Mouse (Mus musculus): Measurements from ENCODE around the gene Ugt1a7c. TPM values are rescaled to one million over a fixed set of nuclear protein-coding genes. Genes with fewer than 3 reads are reported as not detected.

Gene Ugt1a7c
- polyA plus RNA-seq, 1 experiment: 8.3 TPM

GRCm38 (mm10) chr1:88261706-88262105 is 166.8 kb downstream of the Ugt1a7c start:
- DNase-seq (ENCODE audit: low read depth): no peak

GRCm38 (mm10) chr1:88262255-88262654 is 167.4 kb downstream of the Ugt1a7c start:
- no peak for DNase-seq (ENCODE audit: low read depth)

- DNase-seq (ENCODE audit: low read depth): no peak
Measured at GRCm38 (mm10) chr1:88262961-88263360, 168.1 kb downstream of the Ugt1a7c start.

- no peak for DNase-seq (ENCODE audit: low read depth)
Measured at GRCm38 (mm10) chr1:88263778-88264177, 168.9 kb downstream of the Ugt1a7c start.

DNA sequence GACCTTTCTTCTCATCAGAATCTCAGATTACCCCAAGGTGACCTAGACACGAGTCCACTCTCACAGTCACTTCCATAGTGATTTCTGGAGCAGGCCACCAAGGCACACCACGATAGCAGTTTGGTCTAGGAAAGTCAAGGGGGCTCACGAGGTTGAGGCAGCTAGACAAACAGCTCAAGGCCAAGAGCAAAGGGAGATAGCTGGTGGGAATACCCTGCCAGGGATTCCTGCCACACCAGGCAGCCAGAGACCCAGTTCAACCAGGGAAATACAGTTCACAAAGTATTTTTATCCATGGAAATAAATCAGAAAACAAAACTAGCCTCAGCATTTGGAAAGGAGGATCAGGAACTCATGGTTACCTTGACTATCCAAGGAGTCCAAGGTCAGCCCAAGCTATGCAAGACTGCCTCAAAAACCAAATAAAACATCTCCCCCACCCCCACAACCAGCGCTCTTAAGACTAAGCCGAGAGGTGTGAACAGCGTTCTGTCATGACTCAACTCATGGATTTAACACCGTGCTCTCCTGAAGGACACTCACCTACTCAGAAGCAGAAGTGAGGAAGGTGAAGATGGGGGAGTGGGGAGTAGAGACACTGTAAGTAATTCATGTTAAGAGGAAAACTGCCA is 169.5 kb downstream of the Ugt1a7c start:
- DNase-seq (ENCODE audit: low read depth): no peak

GRCm38 (mm10) chr1:88264869-88265240 is 170.0 kb downstream of the Ugt1a7c start:
- DNase-seq (ENCODE audit: low read depth): no peak

- DNase-seq (ENCODE audit: low read depth): no peak
Measured at GRCm38 (mm10) chr1:88266123-88266522, 171.3 kb downstream of the Ugt1a7c start.

- no peak for DNase-seq (ENCODE audit: low read depth)
Measured at GRCm38 (mm10) chr1:88267489-88267888, 172.6 kb downstream of the Ugt1a7c start.

DNA sequence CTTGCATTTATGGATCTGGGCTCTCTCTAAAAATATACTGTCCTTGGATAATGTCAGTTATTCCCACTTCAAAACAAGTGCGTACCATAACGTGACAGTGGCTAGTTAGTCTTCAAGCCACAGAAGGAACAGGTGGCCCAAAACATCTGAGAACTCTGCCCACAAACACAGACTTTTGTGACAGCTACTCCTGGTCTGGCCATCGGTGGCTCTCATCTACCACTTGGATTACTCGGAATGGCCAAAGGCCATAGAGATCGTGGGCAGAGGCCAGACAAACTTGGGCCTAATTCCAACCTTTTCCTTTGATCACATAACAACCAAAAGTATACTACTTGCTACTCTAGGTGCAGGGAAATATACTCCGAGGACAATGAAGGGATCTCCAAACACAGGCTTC is 173.2 kb downstream of the Ugt1a7c start:
- DNase-seq (ENCODE audit: low read depth): no peak

Other genes with a start within 250 kb of the Ugt1a7c start
- gene Dgkd, start 241.8 kb upstream of the Ugt1a7c start, polyA plus RNA-seq (2012; rRNA removed): 44.3 and 47.5 TPM in 2 replicates
- gene Usp40, start 86.5 kb upstream of the Ugt1a7c start, polyA plus RNA-seq (2012; rRNA removed): 11.2 and 12.0 TPM in 2 replicates
- not detected in 2 replicates for gene Ugt1a10, start 39.7 kb upstream of the Ugt1a7c start, polyA plus RNA-seq (2012; rRNA removed)
- 0.14 and 0.23 TPM in 2 replicates for gene Ugt1a9, start 24.3 kb upstream of the Ugt1a7c start, polyA plus RNA-seq (2012; rRNA removed)
- gene Ugt1a8, start 7.2 kb upstream of the Ugt1a7c start, polyA plus RNA-seq (2012; rRNA removed): 0.06 and 0.19 TPM in 2 replicates
- 10.2 and 62.3 TPM in 2 replicates for gene Ugt1a6b, start 8.2 kb downstream of the Ugt1a7c start, polyA plus RNA-seq (2012; rRNA removed)
- 53.7 and 76.4 TPM in 2 replicates for gene Ugt1a6a, start 39.7 kb downstream of the Ugt1a7c start, polyA plus RNA-seq (2012; rRNA removed)
- 0.13 and 0.27 TPM in 2 replicates for gene Ugt1a5, start 71.0 kb downstream of the Ugt1a7c start, polyA plus RNA-seq (2012; rRNA removed)
- 0.16 TPM in 1 of 2 replicates, not detected in the other for gene Ugt1a2, start 105.5 kb downstream of the Ugt1a7c start, polyA plus RNA-seq (2012; rRNA removed)
- gene Dnajb3, start 110.7 kb downstream of the Ugt1a7c start, polyA plus RNA-seq (2012; rRNA removed): 4.1 and 6.9 TPM in 2 replicates
- gene Ugt1a1, start 116.9 kb downstream of the Ugt1a7c start, polyA plus RNA-seq (2012; rRNA removed): 1.2 and 1.3 TPM in 2 replicates
- gene Mroh2a, start 131.9 kb downstream of the Ugt1a7c start, polyA plus RNA-seq (2012; rRNA removed): 52.3 and 83.6 TPM in 2 replicates
- gene Hjurp, start 182.6 kb downstream of the Ugt1a7c start, polyA plus RNA-seq (2012; rRNA removed): 67.1 and 68.4 TPM in 2 replicates
- 0.03 TPM in 1 of 2 replicates, not detected in the other for gene Trpm8, start 182.6 kb downstream of the Ugt1a7c start, polyA plus RNA-seq (2012; rRNA removed)